In genomic region chr2:168289851-168290250, GRCm38 (mm10) we compare ENCODE assay signal across 34 mouse cellular contexts. TPM values are rescaled to one million over a fixed set of nuclear protein-coding genes. Genes with fewer than 3 reads are reported as not detected.
"Had no signal": no experiment of that assay in that cellular context is flagged by ENCODE, and none has a peak within 500 bp of the region (broad histone marks: within the 10 kb centered on the region; RNA-seq: fewer than 3 reads in every experiment).

No protein-coding gene starts in this region.

- H3K27ac ChIP-seq: limb, embryonic 10.5 days; limb, embryonic 12.5 days; limb, embryonic 13.5 days; limb, embryonic 15.5 days; liver, embryonic 12.5 days; liver, embryonic 13.5 days; liver, embryonic 14.5 days; liver, embryonic 15.5 days; lung, embryonic 15.5 days; macrophage; midbrain, embryonic 10.5 days; midbrain, embryonic 12.5 days; midbrain, embryonic 13.5 days; midbrain, embryonic 15.5 days; neural tube, embryonic 12.5 days had no signal

- H3K4me2 ChIP-seq: limb, embryonic 12.5 days; limb, embryonic 13.5 days; limb, embryonic 15.5 days; liver, embryonic 11.5 days; liver, embryonic 12.5 days; liver, embryonic 13.5 days; liver, embryonic 15.5 days; lung, embryonic 14.5 days; lung, embryonic 15.5 days; midbrain, embryonic 11.5 days; midbrain, embryonic 12.5 days; midbrain, embryonic 13.5 days; midbrain, embryonic 15.5 days; neural tube, embryonic 12.5 days had no signal

- H3K36me3 ChIP-seq: limb, embryonic 10.5 days; limb, embryonic 12.5 days; limb, embryonic 13.5 days; limb, embryonic 15.5 days; liver, embryonic 12.5 days; liver, embryonic 13.5 days; liver, embryonic 15.5 days; lung, embryonic 15.5 days; midbrain, embryonic 10.5 days; midbrain, embryonic 12.5 days; midbrain, embryonic 13.5 days; midbrain, embryonic 15.5 days; neural tube, embryonic 12.5 days had no signal

- ATAC-seq: liver, embryonic 12.5 days; liver, postnatal 0 days; lung, postnatal 0 days; midbrain, embryonic 13.5 days; midbrain, embryonic 15.5 days; midbrain, embryonic 16.5 days had no signal

- H3K9me3 ChIP-seq: limb, embryonic 10.5 days; limb, embryonic 15.5 days; liver, embryonic 15.5 days; midbrain, embryonic 12.5 days; midbrain, embryonic 13.5 days; midbrain, embryonic 15.5 days had no signal

- H3K9ac ChIP-seq: limb, embryonic 12.5 days; limb, embryonic 13.5 days; limb, embryonic 15.5 days; liver, embryonic 12.5 days; liver, embryonic 13.5 days; liver, embryonic 14.5 days; liver, embryonic 15.5 days; liver, postnatal 0 days; lung, embryonic 14.5 days; lung, embryonic 15.5 days; midbrain, embryonic 12.5 days; midbrain, embryonic 13.5 days; midbrain, embryonic 15.5 days; neural tube, embryonic 12.5 days had no signal

- H3K4me3 ChIP-seq: limb, embryonic 10.5 days; limb, embryonic 12.5 days; limb, embryonic 13.5 days; limb, embryonic 15.5 days; liver, embryonic 12.5 days; liver, embryonic 13.5 days; liver, embryonic 15.5 days; lung, embryonic 15.5 days; megakaryocyte, embryonic 14.5 days; midbrain, embryonic 10.5 days; midbrain, embryonic 12.5 days; midbrain, embryonic 13.5 days; midbrain, embryonic 15.5 days; myocyte; neural tube, embryonic 12.5 days had no signal

- H3K4me1 ChIP-seq: liver, embryonic 12.5 days; liver, embryonic 15.5 days; neural tube, embryonic 12.5 days had no signal

- DNase-seq: left cerebral cortex, postnatal 4 days; liver; liver, embryonic 13.5 days; liver, postnatal 0 days; lung, adult 18-20 months; lung, adult 2 months; lung, embryonic 14.5 days; lung, postnatal 10 days; lung, postnatal 14 days; lung, postnatal 36 days; lung, postnatal 4 days; midbrain, embryonic 14.5 days had no signal

- H3K27me3 ChIP-seq: lung, embryonic 15.5 days; midbrain, embryonic 15.5 days; neural tube, embryonic 12.5 days had no signal

RNA-seq across cellular contexts. Expression of gene Kcng1, which starts 8.3 kb away (rescaled TPM):
- total RNA-seq: liver, adult 2 months; monocyte, adult 5-6 weeks had no signal
- polyA plus RNA-seq: liver, adult 2 months; macrophage; myocyte had no signal
